Mouse (Mus musculus): ENCODE measurements at regions not wholly inside any gene's neighbourhood (a gene's known extent, or its start where the extent isn't known, plus 50 kb on each side); places are given as distances from the start of the nearest gene placed in this dataset.

GRCm38 (mm10) chr1:193625101-193625956 is 255.2 kb upstream of the Camk1g start:
- DNase-seq: no peak

- no peak for DNase-seq
These were observed 253.5 kb upstream of the Camk1g start for GRCm38 (mm10) chr1:193623571-193623970.

- no peak for DNase-seq
These were observed 248.2 kb upstream of the Camk1g start for GRCm38 (mm10) chr1:193618250-193618649.

GRCm38 (mm10) chr1:193610471-193610870 is 240.4 kb upstream of the Camk1g start:
- DNase-seq: no peak

GRCm38 (mm10) chr1:193599895-193600294 is 229.8 kb upstream of the Camk1g start:
- DNase-seq: no peak

- no peak for DNase-seq
These were observed 229.1 kb upstream of the Camk1g start for GRCm38 (mm10) chr1:193599163-193599562.

GRCm38 (mm10) chr1:193590301-193590829 is 220.3 kb upstream of the Camk1g start:
- no peak for DNase-seq

- peak; percentile 72 for DNase-seq
These were observed 218.7 kb upstream of the Camk1g start for GRCm38 (mm10) chr1:193588477-193589464.

GRCm38 (mm10) chr1:193587317-193587716 is 217.2 kb upstream of the Camk1g start:
- no peak for DNase-seq

- peak; percentile 38 for DNase-seq
These were observed 216.8 kb upstream of the Camk1g start for GRCm38 (mm10) chr1:193586896-193587295.

- no peak for DNase-seq
These were observed 213.7 kb upstream of the Camk1g start for GRCm38 (mm10) chr1:193583791-193584190.

- DNase-seq: no peak
These were observed 210.3 kb upstream of the Camk1g start for GRCm38 (mm10) chr1:193580393-193580792.

- DNase-seq: no peak
These were observed 209.6 kb upstream of the Camk1g start for GRCm38 (mm10) chr1:193579671-193580070.

- DNase-seq: no peak
These were observed 208.6 kb upstream of the Camk1g start for GRCm38 (mm10) chr1:193578661-193579175.

- no peak for DNase-seq
These were observed 207.7 kb upstream of the Camk1g start for GRCm38 (mm10) chr1:193577821-193578220.

GRCm38 (mm10) chr1:193575986-193576713 is 206.1 kb upstream of the Camk1g start:
- DNase-seq: peak; percentile 85

GRCm38 (mm10) chr1:193572827-193573226 is 202.7 kb upstream of the Camk1g start:
- no peak for DNase-seq

GRCm38 (mm10) chr1:193572411-193572810 is 202.3 kb upstream of the Camk1g start:
- no peak for DNase-seq

- no peak for DNase-seq
These were observed 201.0 kb upstream of the Camk1g start for GRCm38 (mm10) chr1:193571088-193571487.

GRCm38 (mm10) chr1:193568586-193569174 is 198.6 kb upstream of the Camk1g start:
- no peak for DNase-seq

GRCm38 (mm10) chr1:193567217-193567616 is 197.1 kb upstream of the Camk1g start:
- no peak for DNase-seq

GRCm38 (mm10) chr1:193564225-193564624 is 194.1 kb upstream of the Camk1g start:
- DNase-seq: no peak
